Mouse (Mus musculus) limb, embryonic 14.5 days (tissue): ENCODE measurements around the gene Fhad1. TPM values are rescaled to one million over a fixed set of nuclear protein-coding genes. Genes with fewer than 3 reads are reported as not detected.
"Not testable (repeated sequence)": the region's sequence is repeated elsewhere in the genome, so short reads cannot be mapped to it uniquely, and the experiment has no call there.

Experiments
- ATAC-seq: fragments of 200-750 bp; cut with Nextera tagmentation; 2 replicates; pipeline ENCODE4 v1.8.0; 2017; ENCODE audit warnings: low read depth, moderate number of reproducible peaks, moderate TSS enrichment; ENCODE audit not compliant: low FRiP score
- DNase-seq: peaks from one replicate; pipeline ENCODE4 v3.0.0-alpha.2; 2015; ENCODE audit warnings: low spot score
- H3K27ac ChIP-seq: fragments of 300-500 bp; sonication (generic); replicated peaks from 2 replicates; pipeline ENCODE4 v1.5.1; 2014; ENCODE audit warnings: low read depth, mild to moderate bottlenecking, low read length, moderate library complexity, mixed read lengths
- H3K27me3 ChIP-seq: fragments of 300-500 bp; sonication (generic); 2 replicates; pipeline ENCODE4 v1.6.1; 2014; ENCODE audit warnings: low read length, mixed read lengths; ENCODE audit not compliant: control insufficient read depth, insufficient read depth
- H3K36me3 ChIP-seq: fragments of 300-500 bp; sonication (generic); 2 replicates; pipeline ENCODE4 v1.6.1; 2014; ENCODE audit warnings: mild to moderate bottlenecking, low read length, moderate library complexity, mixed read lengths; ENCODE audit not compliant: control insufficient read depth, insufficient read depth
- H3K4me1 ChIP-seq: fragments of 300-500 bp; sonication (generic); 2 replicates; pipeline ENCODE4 v1.6.1; 2014; ENCODE audit warnings: antibody characterized with exemption, low read length, mixed read lengths; ENCODE audit not compliant: control insufficient read depth, insufficient read depth
- H3K4me2 ChIP-seq: fragments of 300-500 bp; sonication (generic); replicated peaks from 2 replicates; pipeline ENCODE4 v1.6.1; 2014; ENCODE audit warnings: low read depth, mild to moderate bottlenecking, low read length, moderate library complexity; ENCODE audit not compliant: severe bottlenecking
- H3K4me3 ChIP-seq: fragments of 300-500 bp; sonication (generic); replicated peaks from 2 replicates; pipeline ENCODE4 v1.5.1; 2014; ENCODE audit warnings: low read length
- H3K9ac ChIP-seq: fragments of 300-500 bp; sonication (generic); 2 replicates; pipeline ENCODE4 v1.6.1; 2014; ENCODE audit warnings: mild to moderate bottlenecking, low read depth, low read length, moderate library complexity; ENCODE audit not compliant: severe bottlenecking
- H3K9me3 ChIP-seq: fragments of 300-500 bp; sonication (generic); 2 replicates; pipeline ENCODE4 v1.6.1; 2016; ENCODE audit warnings: low read length; ENCODE audit not compliant: control insufficient read depth
- POLR2A ChIP-seq: fragments of 200-500 bp; IDR thresholded peaks from 2 replicates; pipeline ENCODE4 v1.8.0; 2012; ENCODE audit warnings: inconsistent platforms, mild to moderate bottlenecking, moderate library complexity, borderline replicate concordance; ENCODE audit not compliant: insufficient read depth, insufficient read length; ENCODE audit errors: extremely low read depth
- WGBS: fragments of 180-500 bp; shearing (Covaris S2); extraction: QIAGEN DNeasy Blood & Tissue Kit; methylation state at CpG from one replicate; pipeline ENCODE4 v1.1.7; 2014; 5-methylcytosine and 5-hydroxymethylcytosine counted together
- polyA plus RNA-seq, 2 experiments: library from polyadenylated mRNA; depleted of rRNA in 1 of 2; stranded (reverse) in 1 of 2; unstranded in 1 of 2; fragments of >200 nt; fragmentation: Nextera tagmentation in 1 of 2; extraction: Ambion mirVana in 1 of 2; gene quantifications; 2 replicates each; pipeline versions ENCODE4 v1.2.1 to v1.2.3; 2012 to 2014

Fhad1 gene
- polyA plus RNA-seq, 2 experiments, result 2.7 to 3.1 TPM

- Histone ChIP-seq H3K4me1 (peaks cover 3% of the 10 kb centered on the region; the same call in 1 of the 2 replicates), H3K36me3 (no peaks in the 10 kb centered on the region), H3K27me3 (no peaks in the 10 kb centered on the region), H3K9ac (0 out of 2 replicates have a peak overlapping the region, but pooled peaks have one; percentile 25), H3K4me3 (peak overlapping the region; percentile 19), H3K27ac (no peak overlapping the region), H3K4me2 (peak overlapping the region; percentile 48), H3K9me3 (no peaks in the 10 kb centered on the region)
- no peak for TF ChIP-seq POLR2A
- ATAC-seq (peak; percentile 71; the same call in 1 of the 2 replicates), DNase-seq (no peak)
- WGBS, result 8% methylated on average over 11 of the region's 11 CpGs
Observed at GRCm38 (mm10) chr4:141998282-141998821, 16.5 kb downstream of the Fhad1 start.

DNA sequence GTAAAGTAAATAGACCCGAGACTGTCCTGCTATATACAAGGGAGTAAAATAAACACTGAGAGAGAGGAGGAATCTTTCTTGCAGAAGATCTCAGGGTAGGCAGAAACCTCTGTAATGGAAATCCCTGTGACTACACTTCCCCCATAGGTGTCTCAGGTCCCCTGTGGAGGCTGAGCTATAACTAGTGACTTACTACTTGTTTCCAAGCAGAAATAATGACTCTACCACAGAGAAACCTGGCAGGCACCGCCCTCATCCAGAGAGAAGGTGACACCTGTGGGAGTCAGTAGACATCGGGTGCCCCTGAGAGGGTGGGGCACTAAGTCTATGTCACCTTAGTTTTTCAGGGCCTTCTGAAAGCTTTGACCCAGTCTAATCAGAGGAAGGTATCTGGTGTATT is 18.0 kb downstream of the Fhad1 start:
- H3K27me3 ChIP-seq, result no peaks in the 10 kb centered on the region
- H3K9me3 ChIP-seq, result no peaks in the 10 kb centered on the region
- 73% methylated on average over 3 of the region's 3 CpGs for WGBS
- H3K27ac ChIP-seq, result no peak overlapping the region
- peaks cover 3% of the 10 kb centered on the region; the same call in 1 of the 2 replicates for H3K4me1 ChIP-seq
- ATAC-seq, result no peak
- no peak overlapping the region for H3K4me2 ChIP-seq
- no peaks in the 10 kb centered on the region for H3K36me3 ChIP-seq
- TF ChIP-seq POLR2A, result no peak
- DNase-seq, result no peak
- no peak overlapping the region for H3K9ac ChIP-seq
- no peak overlapping the region for H3K4me3 ChIP-seq

- TF ChIP-seq POLR2A, result no peak
- no peaks in the 10 kb centered on the region for H3K36me3 ChIP-seq
- ATAC-seq (no peak), DNase-seq (no peak)
- H3K27ac ChIP-seq, result no peak overlapping the region
- H3K27me3 ChIP-seq, result no peaks in the 10 kb centered on the region
- WGBS, result 71% methylated on average over 7 of the region's 7 CpGs
- no peak overlapping the region for H3K4me3 ChIP-seq
- H3K4me2 ChIP-seq, result no peak overlapping the region
- H3K4me1 ChIP-seq, result peaks cover 3% of the 10 kb centered on the region; the same call in 1 of the 2 replicates
- no peaks in the 10 kb centered on the region for H3K9me3 ChIP-seq
- H3K9ac ChIP-seq, result no peak overlapping the region
Observed at GRCm38 (mm10) chr4:141996086-141996485, 18.8 kb downstream of the Fhad1 start.

- H3K4me3 ChIP-seq, H3K27ac ChIP-seq, DNase-seq, H3K36me3 ChIP-seq, H3K9me3 ChIP-seq, H3K9ac ChIP-seq, H3K4me1 ChIP-seq, H3K27me3 ChIP-seq, ATAC-seq, H3K4me2 ChIP-seq: not testable (repeated sequence)
- WGBS, result 55% methylated on average over 2 of the region's 2 CpGs
Observed at GRCm38 (mm10) chr4:141994062-141994471, 20.8 kb downstream of the Fhad1 start.

- WGBS, result 66% methylated on average over 5 of the region's 5 CpGs
- TF ChIP-seq POLR2A, result no peak
- no peak for ATAC-seq
Observed at GRCm38 (mm10) chr4:141993347-141994061, 21.4 kb downstream of the Fhad1 start.

More at GRCm38 (mm10) chr4:141993347-141994061, 21.4 kb downstream of the Fhad1 start:
- no peaks in the 10 kb centered on the region for H3K9me3 ChIP-seq
- no peak overlapping the region for H3K27ac ChIP-seq
- no peaks in the 10 kb centered on the region for H3K36me3 ChIP-seq
- H3K27me3 ChIP-seq, result no peaks in the 10 kb centered on the region
- no peak overlapping the region for H3K4me3 ChIP-seq
- H3K4me1 ChIP-seq, result peaks cover 1% of the 10 kb centered on the region; the same call in 1 of the 2 replicates
- no peak overlapping the region for H3K9ac ChIP-seq
- H3K4me2 ChIP-seq, result no peak overlapping the region
- no peak for DNase-seq
